Mouse (Mus musculus) adrenal gland (tissue): ENCODE results near the gene Pcyt1a.

Source experiments
- intact Hi-C: fragments of 180-260 bp; cut with DNase I; formaldehyde crosslinking; loops from one replicate; pipeline ENCODE4 v1.15.1; 2025
- long read RNA-seq, 2 experiments: library from polyadenylated mRNA; unstranded; transcript quantifications; one replicate each; pipeline ENCODE4 v2.0.0; 2020; ENCODE audit warnings: borderline replicate concordance in 1 of 2; ENCODE audit not compliant: insufficient replicate concordance in 1 of 2

Pcyt1a gene
- long read RNA-seq, experiment 1, full-length matches to known transcripts: 16 of 30 reads
- long read RNA-seq, experiment 1, partial matches to known transcripts: 9 of 30 reads
- long read RNA-seq, experiment 1, other reads (novel, unspliced or antisense): 5 of 30 reads
- long read RNA-seq, experiment 2, full-length matches to known transcripts: 23 of 40 reads
- long read RNA-seq, experiment 2, partial matches to known transcripts: 7 of 40 reads
- long read RNA-seq, experiment 2, other reads (novel, unspliced or antisense): 10 of 40 reads

- intact Hi-C loops: no loop called here
These were observed at the start of gene Pcyt1a for GRCm38 (mm10) chr16:32430474-32431046. TSS of gene Pcyt1a (plus strand) at chr16:32430921.

DNA sequence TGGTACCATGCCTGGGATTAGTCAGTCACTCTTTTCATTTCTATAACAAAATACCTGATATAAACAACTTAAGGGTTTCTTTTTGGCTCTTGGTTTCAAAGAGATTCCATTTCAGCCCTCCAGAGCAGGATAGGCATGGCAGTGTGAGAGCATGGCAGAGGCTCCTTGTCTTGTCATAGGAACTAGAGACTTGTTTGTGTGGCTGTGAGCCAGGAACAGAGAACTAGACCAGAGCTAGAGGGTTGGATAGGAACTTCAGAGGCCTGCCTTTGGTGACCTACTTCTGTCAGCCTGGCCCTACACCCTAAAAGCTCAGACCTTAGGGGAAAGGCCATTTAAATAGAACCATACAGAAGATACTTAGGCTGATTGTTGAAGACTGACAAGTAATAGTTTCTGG lies 47.8 kb upstream of the Pcyt1a start:
- intact Hi-C loops: no loop called here

GRCm38 (mm10) chr16:32384885-32385284 lies 45.8 kb upstream of the Pcyt1a start:
- intact Hi-C loops: no loop called here

DNA sequence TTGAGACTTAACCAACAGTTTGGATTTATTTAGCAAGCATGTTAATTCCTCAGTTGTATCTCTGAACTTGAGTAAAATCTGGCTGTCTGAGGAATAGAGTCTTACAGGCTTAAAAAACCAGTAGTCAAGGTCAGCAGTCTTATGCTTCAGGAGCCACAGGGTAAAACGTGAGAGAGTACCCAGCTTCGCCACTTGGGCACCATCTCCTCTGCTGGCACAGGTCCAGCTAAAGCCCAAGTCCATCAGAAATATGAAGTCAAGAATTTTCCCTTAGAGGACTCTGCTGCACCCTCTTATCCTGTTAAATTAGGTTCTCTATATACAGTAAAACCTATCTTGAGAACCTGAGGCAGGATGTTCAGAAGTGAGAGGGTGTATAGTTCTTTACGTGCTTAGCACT lies 43.9 kb upstream of the Pcyt1a start:
- intact Hi-C loops: no loop called here

GRCm38 (mm10) chr16:32389049-32389448 lies 41.7 kb upstream of the Pcyt1a start:
- intact Hi-C loops: no loop called here

GRCm38 (mm10) chr16:32389841-32390240 lies 40.9 kb upstream of the Pcyt1a start:
- intact Hi-C loops: no loop called here

- intact Hi-C loops: no loop called here
These were observed 39.8 kb upstream of the Pcyt1a start for GRCm38 (mm10) chr16:32390882-32391281.

GRCm38 (mm10) chr16:32395679-32396540 lies 34.8 kb upstream of the Pcyt1a start:
- intact Hi-C loops: no loop called here

GRCm38 (mm10) chr16:32396541-32396835 lies 34.2 kb upstream of the Pcyt1a start:
- intact Hi-C loops: no loop called here

DNA sequence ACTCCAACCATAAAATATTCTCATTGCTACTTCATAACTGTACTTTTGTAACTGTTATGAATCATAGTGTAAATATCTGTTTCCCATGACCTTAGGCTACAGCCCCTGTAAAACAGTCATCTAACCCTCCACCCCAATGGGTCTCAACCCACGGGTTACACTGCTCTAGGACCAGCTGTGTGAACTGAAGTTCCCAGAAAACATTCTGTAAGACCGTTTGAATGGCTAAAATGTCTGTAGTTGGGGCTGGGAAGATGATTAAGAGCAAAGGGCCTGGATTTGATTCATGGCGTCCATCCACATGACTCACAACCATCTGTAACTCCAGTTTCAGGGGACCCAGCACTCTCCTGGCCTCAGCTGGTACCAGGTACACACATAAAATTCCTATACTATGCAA lies 32.5 kb upstream of the Pcyt1a start:
- intact Hi-C loops: no loop called here

DNA sequence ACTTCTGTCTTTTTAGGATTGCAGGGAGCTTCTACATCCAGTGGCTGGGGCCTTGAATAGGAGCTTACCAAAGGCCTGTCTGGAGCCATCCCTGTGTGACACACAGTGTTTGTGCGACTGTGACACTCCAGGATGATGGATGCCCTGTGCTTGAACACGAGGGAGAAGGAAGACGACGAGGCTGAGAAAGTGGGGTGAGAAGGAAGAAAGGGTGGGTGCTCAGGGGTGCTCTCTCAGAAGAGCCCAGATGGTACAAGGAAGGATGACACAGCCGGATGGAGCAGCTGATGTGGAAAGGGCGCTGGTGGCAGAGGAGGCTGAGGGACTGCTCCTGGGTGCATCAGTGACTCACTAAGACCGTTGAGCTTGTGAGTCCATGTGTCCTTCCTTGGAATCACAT lies 30.5 kb upstream of the Pcyt1a start, which contains the start of gene Tm4sf19:
Gene Tm4sf19 (plus strand): TSS at position 240 of the 400 bp plus-strand sequence.
- intact Hi-C loops: no loop called here

DNA sequence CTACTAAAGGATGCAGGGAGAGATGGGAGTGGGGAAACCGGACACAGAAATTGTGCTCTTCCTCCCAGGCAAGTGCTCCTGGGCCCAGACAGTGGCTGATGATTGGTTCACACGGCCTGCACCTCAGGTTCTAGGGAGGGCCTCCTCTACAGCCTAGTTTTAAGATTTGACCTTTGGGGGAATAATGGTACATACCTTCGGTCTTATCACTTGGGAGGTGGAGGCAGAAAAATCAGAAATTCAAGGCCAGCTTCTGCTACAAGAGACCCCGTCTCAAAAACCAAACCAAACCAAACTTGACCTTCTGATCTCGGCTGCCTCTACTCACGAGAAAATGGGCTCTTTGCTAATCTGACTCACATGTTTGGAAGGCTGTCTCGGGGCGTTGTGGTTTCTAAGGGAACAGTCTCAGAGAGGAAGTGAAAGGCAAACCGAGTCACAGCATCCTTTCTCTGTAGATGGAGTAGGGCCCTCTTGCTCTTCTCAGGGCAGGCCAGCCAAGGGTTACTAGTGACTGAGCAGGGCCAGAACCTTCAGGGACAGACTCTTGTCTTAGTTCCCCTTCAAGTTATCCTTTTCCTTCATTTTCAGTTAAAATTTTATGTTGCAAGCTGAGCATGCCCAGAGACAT lies 29.3 kb upstream of the Pcyt1a start:
- intact Hi-C loops: no loop called here

GRCm38 (mm10) chr16:32402818-32403217 lies 27.9 kb upstream of the Pcyt1a start:
- intact Hi-C loops: no loop called here

DNA sequence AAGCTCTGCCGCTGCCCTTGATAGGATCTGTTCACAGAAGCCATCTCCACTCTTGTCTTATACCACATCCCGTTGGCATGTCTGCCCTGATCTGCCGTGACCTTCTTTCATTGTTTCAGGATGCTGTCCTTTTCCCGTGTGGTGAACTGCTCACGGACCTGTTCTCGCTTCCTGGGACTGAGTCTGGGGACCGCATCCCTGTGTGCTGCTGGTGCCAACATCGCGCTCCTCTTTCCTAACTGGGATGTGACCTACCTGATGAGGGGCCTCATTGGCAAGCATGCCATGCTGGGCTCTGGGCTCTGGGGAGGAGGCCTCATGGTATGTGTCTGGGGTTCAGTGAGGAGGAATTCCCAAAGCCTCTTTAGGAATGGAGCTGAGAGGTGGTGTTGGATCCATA lies 25.0 kb upstream of the Pcyt1a start:
- intact Hi-C loops: no loop called here

- intact Hi-C loops: no loop called here
These were observed 24.1 kb upstream of the Pcyt1a start for GRCm38 (mm10) chr16:32406671-32407070.

DNA sequence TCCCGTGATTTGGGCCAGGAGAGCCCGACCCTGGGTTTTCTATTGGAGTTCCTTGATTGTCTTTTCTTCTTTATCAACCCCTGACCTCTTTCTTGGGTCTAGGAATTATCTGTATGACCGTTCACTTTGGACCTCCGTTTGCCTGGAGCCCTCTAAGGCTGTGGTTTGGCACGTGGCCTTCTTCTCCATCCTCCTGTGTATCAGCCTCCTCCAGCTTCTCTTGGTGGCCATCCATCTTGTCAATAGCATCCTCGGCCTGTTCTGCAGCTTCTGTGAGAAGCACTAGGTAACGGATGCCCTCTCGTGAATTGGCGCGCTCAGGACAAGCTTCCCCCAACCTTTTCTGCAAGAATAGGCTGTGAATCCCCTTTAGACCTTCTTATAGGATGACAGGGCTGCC lies 23.0 kb upstream of the Pcyt1a start:
- intact Hi-C loops: no loop called here

GRCm38 (mm10) chr16:32417457-32417856 lies 13.3 kb upstream of the Pcyt1a start:
- intact Hi-C loops: no loop called here

DNA sequence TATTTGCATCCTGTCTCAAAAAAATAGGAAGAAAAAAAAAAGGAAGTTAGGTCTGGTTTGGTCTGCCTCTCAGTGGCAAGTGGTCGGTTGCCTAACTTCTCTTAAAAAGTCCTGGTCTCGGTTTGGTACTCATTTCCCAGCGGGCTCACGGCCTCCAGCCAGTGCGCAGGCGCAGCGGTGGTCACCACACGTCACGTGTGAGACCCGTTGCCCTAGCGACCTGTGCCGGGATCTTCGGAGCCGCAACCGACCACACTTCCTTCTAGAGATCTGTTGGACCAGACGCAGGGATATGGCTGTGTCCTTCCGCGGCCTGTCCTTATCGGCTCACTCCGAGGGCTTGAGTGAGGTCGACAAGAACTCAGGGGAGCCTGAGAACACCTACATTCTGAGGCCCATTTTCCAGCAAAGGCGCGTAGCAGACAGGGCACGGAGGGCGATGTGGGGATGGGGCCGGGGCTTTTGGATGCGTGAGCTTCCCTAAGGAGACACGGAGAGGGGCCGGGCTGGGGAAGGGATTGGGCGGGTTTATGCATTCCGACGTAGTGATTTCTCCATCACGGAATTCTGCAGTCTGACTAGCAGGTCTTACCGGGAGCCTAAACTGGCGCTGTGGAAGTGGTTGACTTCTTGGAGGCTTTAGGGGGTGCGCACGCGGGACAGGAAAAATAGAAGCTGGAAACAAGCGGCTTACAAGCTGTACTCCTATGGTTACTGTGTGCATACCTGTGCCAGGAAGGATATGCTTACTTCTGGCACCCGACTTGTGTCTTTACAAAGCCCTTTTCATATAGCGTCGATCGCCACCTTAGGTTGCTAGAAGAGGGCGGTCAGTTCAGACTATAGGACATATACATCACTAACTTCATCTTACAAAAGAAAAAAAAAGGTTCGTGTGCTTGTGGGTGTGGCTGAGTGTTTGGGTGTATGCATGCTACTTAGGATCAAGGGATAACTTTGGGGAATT lies 10.9 kb upstream of the Pcyt1a start, which contains the start of gene Tctex1d2:
Gene Tctex1d2 (plus strand): TSS at position 186 of the 967 bp plus-strand sequence.
- intact Hi-C loops: loop anchor here (5.0 kb wide), 1 partner anchor 38 kb away; no protein-coding TSS in a partner anchor

DNA sequence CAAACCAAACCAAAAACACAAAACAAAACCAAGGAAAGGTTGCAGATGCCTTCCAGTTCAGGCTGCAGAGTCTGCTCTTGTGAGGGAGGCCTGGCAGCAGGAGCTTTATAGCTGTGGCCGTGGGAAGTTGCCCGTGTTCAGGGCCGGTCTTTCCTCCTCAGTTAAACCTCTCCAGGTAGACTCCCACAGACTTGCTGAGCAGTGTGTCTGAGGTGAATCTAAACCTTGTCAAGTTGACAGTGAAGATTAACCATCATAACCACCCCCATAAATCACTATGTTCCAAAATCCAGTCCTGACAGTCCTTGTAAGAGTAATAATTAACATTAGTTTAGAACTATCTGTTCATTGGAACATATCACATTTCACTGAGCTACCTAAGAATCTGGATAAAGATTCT lies 3.2 kb upstream of the Pcyt1a start:
- intact Hi-C loops: no loop called here

- intact Hi-C loops: no loop called here
These were observed 398 bp downstream of the Pcyt1a start for GRCm38 (mm10) chr16:32431047-32431591.
